Mouse (Mus musculus): ENCODE measurements around the gene Foxd4.

Foxd4 gene

GRCm38 (mm10) chr19:24900581-24901220 is at the start of gene Foxd4:
Foxd4 (minus strand) TSS chr19:24901197.
- no peak for DNase-seq (ENCODE audit: extremely low read depth, low read depth)

- no peak for DNase-seq (ENCODE audit: extremely low read depth, low read depth)
Observed at GRCm38 (mm10) chr19:24945521-24946262, 44.7 kb upstream of the Foxd4 start.

DNA sequence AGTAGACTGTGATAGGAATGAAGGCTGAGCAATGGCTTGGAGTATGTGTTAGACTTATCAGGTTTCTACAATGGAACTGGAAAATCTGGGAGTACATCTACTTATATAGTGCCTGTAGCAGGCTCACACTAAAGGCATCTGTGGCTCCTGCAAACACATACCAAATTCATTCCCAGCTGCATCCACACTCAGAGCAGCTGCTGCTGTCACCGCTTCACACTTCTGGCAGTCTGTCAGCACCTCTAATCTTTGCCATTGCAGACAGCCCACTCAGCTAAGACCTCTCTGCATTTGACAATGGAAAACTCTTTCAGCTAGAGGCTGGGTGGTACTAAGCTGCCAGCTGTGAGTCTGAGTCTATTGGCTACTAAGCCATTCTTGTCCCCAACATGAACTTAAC is 36.1 kb upstream of the Foxd4 start:
- no peak for DNase-seq (ENCODE audit: extremely low read depth, low read depth)

GRCm38 (mm10) chr19:24929041-24929440 is 28.0 kb upstream of the Foxd4 start:
- no peak for DNase-seq (ENCODE audit: extremely low read depth, low read depth)

GRCm38 (mm10) chr19:24920866-24921265 is 19.9 kb upstream of the Foxd4 start:
- DNase-seq (ENCODE audit: extremely low read depth, low read depth) = no peak

- no peak for DNase-seq (ENCODE audit: extremely low read depth, low read depth)
Observed at GRCm38 (mm10) chr19:24908385-24909155, 7.6 kb upstream of the Foxd4 start.

GRCm38 (mm10) chr19:24907655-24908054 is 6.7 kb upstream of the Foxd4 start:
- DNase-seq (ENCODE audit: extremely low read depth, low read depth) = no peak

- DNase-seq (ENCODE audit: extremely low read depth, low read depth) = no peak
Observed at GRCm38 (mm10) chr19:24902821-24903220, 1.8 kb upstream of the Foxd4 start.

DNA sequence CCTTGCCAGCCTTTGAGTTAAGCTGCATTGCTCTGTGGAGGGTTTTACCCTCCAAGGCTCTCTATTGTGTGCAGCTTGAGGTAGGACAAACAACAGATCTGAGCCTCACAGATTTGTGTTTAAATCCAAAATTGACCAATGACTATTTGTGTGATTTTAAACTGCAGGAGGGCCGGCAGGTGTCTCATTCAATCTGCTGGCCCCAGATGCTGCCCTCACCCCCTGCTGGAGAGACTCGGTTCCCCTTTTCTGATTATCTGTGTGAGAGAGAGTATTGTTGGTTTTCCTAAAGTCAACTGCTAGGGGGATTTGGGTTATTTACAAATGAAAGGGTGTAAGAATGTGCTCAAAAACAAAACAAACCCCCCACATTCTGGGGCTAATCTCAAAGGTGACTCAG is 1.3 kb upstream of the Foxd4 start:
- DNase-seq (ENCODE audit: extremely low read depth, low read depth) = peak; percentile 4

- no peak for DNase-seq (ENCODE audit: extremely low read depth, low read depth)
Observed at GRCm38 (mm10) chr19:24901666-24902065, 669 bp upstream of the Foxd4 start.

- DNase-seq (ENCODE audit: extremely low read depth, low read depth) = no peak
Observed at GRCm38 (mm10) chr19:24899578-24900544, 1.1 kb downstream of the Foxd4 start.

GRCm38 (mm10) chr19:24898737-24899577 is 2.0 kb downstream of the Foxd4 start:
- no peak for DNase-seq (ENCODE audit: extremely low read depth, low read depth)

- no peak for DNase-seq (ENCODE audit: extremely low read depth, low read depth)
Observed at GRCm38 (mm10) chr19:24897896-24898736, 2.9 kb downstream of the Foxd4 start.

DNA sequence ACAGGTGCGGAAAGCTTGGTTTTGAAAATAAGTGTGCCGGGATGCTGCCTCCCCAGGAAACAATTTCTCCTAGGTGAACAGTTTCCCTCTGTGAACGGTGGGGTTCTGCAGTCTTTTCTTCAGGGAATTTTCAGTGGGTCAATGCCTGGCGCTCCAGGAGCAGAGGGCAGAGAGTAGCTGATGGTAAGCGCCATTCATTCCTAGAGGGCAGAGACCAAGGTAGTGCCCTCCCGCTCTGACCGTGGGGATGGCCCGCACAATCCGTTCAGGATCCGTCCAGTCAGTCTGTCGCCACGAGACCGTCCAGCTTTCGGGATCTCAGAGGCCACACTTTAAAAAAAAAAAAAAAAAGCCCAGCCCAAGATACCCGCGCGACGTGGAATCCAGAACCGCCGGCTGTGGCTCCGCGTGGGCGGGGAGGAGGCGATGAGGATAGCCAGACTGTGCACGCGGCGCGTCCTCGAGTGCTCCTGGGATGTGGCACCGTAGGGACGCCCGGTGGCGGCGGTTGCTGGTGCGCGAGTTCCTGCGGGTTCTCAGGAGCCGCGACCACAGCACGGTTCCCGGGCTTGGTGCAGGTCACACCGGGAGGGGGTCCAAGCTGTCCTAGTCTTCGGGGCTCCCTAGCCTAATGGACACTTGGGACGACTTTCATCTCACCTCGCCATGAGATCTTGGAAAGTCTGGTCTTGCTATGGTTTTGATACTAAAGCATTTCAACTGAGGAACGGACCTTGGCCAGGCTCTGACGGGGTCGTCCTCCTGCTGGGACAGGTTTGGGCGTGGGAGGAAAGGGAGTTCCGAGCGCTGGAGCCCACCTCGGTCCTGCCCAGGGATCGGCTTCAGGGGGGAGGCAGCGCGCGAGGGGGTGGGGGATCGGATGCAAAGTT is 3.7 kb downstream of the Foxd4 start:
- DNase-seq (ENCODE audit: extremely low read depth, low read depth) = no peak

DNA sequence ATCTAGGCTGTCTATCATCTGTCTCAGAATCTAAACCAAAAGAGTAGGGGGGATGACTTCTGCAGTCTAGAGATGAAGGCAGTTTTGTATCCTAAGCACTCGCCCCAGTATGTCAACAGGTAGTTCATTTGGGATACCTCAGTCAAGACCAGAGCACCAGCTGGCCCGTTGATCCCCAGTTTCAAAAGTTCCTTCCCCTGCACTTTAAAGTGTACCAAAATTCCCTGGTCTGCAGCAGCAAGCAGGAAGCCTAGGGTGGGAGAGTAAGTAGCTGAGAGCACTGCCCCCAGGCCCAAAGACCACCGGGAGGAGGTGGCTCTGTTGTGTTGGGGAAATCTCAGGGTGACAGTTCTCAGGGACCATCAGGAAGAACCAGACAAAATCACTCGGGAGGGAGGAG is 4.5 kb downstream of the Foxd4 start:
- no peak for DNase-seq (ENCODE audit: extremely low read depth, low read depth)

- no peak for DNase-seq (ENCODE audit: extremely low read depth, low read depth)
Observed at GRCm38 (mm10) chr19:24886888-24887287, 14.1 kb downstream of the Foxd4 start.

DNA sequence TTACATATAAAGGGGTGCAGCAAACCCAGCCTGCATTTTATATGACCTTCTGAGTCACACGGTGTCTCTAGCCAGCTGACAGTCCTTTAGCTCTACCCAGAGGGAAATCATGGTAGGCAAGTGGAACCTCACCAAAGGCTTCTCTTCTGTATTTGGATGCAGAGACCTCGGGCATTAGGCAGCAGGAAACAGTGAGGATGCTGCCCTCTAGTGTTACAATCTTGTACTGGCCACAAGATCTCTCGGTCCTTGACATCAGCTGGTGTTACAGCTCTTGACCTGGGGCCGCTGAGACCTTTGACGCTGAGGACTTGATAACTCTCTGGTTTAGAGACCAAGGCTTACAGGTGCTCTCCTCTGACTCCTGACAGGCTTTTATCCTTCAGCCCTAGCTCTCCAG is 15.5 kb downstream of the Foxd4 start:
- peak; percentile 24 for DNase-seq (ENCODE audit: extremely low read depth, low read depth)

DNA sequence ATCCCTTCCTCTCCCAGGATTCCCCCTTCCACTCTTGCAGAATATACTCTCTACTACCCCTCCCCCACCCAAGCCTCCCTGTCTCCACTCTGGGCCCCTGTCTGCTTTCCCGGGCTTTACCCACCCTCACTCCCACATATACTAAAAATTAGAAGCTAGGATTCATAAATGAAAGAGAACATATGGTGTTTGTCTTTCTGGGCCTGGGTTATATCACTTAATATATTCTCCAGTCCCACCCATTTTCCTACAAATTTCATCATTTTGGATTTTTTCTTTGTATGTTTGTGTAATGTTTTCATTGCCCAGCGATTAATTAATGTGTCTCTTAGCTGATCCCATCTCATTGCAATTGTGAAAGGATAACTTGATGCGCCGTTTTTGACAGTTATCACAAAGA is 19.8 kb downstream of the Foxd4 start:
- DNase-seq (ENCODE audit: extremely low read depth, low read depth) = no peak

Measured in MEL-GATA-1-ER (cell line).